Mouse (Mus musculus) ES-Bruce4 (cell line): ENCODE data around the gene Psen2. TPM values are rescaled to one million over a fixed set of nuclear protein-coding genes. Genes with fewer than 3 reads are reported as not detected.

Source experiments
- H3K27ac ChIP-seq: 2 replicates; pipeline ENCODE4 v1.5.1; 2012; ENCODE audit warnings: low read length, inconsistent platforms; ENCODE audit not compliant: insufficient read depth
- H3K27me3 ChIP-seq: 2 replicates; pipeline ENCODE4 v1.6.1; 2012; ENCODE audit warnings: mild to moderate bottlenecking, low read length, inconsistent platforms; ENCODE audit not compliant: control insufficient read depth, poor library complexity, insufficient read depth, severe bottlenecking
- H3K36me3 ChIP-seq: 2 replicates; pipeline ENCODE4 v1.6.1; 2012; ENCODE audit warnings: inconsistent platforms, mild to moderate bottlenecking, low read length, moderate library complexity; ENCODE audit not compliant: control insufficient read depth, poor library complexity, insufficient read depth, severe bottlenecking
- H3K4me1 ChIP-seq: one replicate; pipeline ENCODE4 v1.8.1; 2011; ENCODE audit warnings: low read length; ENCODE audit not compliant: control insufficient read depth, insufficient read depth
- H3K4me3 ChIP-seq: 2 replicates; pipeline ENCODE4 v1.5.1; 2011; ENCODE audit warnings: low read depth, mild to moderate bottlenecking, low read length
- H3K9ac ChIP-seq: 2 replicates; pipeline ENCODE4 v1.6.1; 2012; ENCODE audit warnings: low read depth, mild to moderate bottlenecking, inconsistent platforms; ENCODE audit not compliant: poor library complexity, severe bottlenecking
- H3K9me3 ChIP-seq: replicated peaks from 2 replicates; pipeline ENCODE4 v1.6.1; 2012; ENCODE audit warnings: mild to moderate bottlenecking, low read length, inconsistent platforms; ENCODE audit not compliant: control insufficient read depth, poor library complexity, insufficient read depth, severe bottlenecking
- CTCF ChIP-seq: IDR thresholded peaks from one replicate; pipeline ENCODE4 v1.8.1; 2011; ENCODE audit warnings: low read depth, low read length
- EP300 ChIP-seq: IDR thresholded peaks from 2 replicates; pipeline ENCODE4 v1.6.1; 2011; ENCODE audit warnings: low read depth, low read length; ENCODE audit not compliant: insufficient read depth
- POLR2A ChIP-seq: IDR thresholded peaks from one replicate; pipeline ENCODE4 v1.8.1; 2011; ENCODE audit warnings: low read length; ENCODE audit not compliant: insufficient read depth
- polyA plus RNA-seq: library from polyadenylated mRNA; stranded (reverse); fragments of >200 nt; gene quantifications from 2 replicates; pipeline ENCODE4 v1.2.4, GENCODE M21; 2011; ENCODE audit warnings: low read depth; ENCODE audit not compliant: missing spikeins, insufficient read depth, insufficient read length

Gene Psen2
- polyA plus RNA-seq, 1 experiment: 11.7 TPM

DNA sequence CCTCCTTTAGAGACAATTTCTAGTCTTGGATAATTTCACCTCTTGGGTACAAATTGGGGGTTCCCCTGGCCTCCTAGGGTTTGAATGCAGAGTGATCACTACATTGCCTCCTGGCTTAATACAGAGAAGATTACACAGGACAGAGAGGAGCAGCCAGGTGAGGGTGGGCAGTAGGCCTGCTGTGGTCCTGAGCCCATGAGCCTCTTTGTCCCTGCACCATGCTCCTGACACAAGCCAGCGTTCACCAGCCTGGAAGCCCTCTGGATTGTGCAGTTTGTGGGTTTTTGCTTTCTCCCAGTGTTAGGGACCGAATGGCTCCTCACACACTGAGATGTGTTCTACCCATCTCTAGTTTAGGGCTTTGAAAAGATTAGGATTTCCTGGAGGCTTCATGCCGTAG lies 1.8 kb downstream of the Psen2 start:
- no peak overlapping the region for H3K27ac ChIP-seq
- no peaks in the 10 kb centered on the region for H3K9me3 ChIP-seq
- no peaks in the 10 kb centered on the region for H3K36me3 ChIP-seq
- no peak overlapping the region for H3K9ac ChIP-seq
- TF ChIP-seq POLR2A (no peak), CTCF (no peak), EP300 (no peak)
- peaks cover 2% of the 10 kb centered on the region for H3K4me1 ChIP-seq
- H3K4me3 ChIP-seq: no peak overlapping the region
- H3K27me3 ChIP-seq: no peaks in the 10 kb centered on the region

DNA sequence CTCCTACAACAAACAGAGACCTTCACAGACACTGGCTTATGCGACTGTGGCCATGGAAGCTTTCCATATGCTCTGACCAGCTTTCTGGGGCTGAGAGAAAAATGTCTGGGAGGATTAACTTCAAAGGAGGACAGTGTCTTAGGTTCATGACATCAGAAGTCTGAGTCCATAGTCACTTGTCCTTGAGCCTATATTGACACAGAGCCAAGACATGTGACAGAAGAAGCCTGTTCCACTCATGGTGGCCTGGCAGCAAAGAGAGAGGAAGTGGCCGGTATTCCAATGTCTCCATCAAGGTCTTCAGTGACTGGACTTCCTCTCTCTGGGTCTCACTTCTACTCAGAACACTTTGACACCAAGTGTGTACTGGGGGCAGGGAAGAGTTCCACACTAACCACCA lies 2.4 kb downstream of the Psen2 start:
- H3K4me3 ChIP-seq: no peak overlapping the region
- peaks cover 2% of the 10 kb centered on the region for H3K4me1 ChIP-seq
- H3K9ac ChIP-seq: no peak overlapping the region
- H3K36me3 ChIP-seq: no peaks in the 10 kb centered on the region
- no peak for TF ChIP-seq EP300
- TF ChIP-seq POLR2A: no peak
- no peak for TF ChIP-seq CTCF
- no peaks in the 10 kb centered on the region for H3K9me3 ChIP-seq
- H3K27ac ChIP-seq: no peak overlapping the region
- no peaks in the 10 kb centered on the region for H3K27me3 ChIP-seq

DNA sequence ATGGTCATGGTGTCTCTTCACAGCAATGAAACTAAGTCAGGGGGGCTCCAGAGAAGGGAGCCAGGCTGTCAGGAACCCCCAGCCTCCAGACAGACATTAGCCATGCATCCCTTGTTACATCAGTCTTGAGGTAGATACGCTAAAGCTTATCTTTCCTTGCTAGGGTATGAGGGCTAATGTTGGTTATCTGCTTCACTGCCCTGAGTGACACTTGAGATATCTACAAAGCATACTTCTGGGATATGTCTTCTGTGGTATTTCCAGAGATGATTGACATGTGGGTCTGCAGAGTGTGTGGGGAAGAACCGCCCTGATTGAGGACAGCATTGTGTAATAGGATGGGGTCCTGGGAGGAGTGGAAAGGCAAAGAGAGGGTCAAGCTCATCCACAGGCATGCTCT lies 3.5 kb downstream of the Psen2 start:
- Histone ChIP-seq H3K36me3 (no peaks in the 10 kb centered on the region), H3K4me3 (no peak overlapping the region), H3K27ac (no peak overlapping the region), H3K9me3 (no peaks in the 10 kb centered on the region), H3K9ac (no peak overlapping the region), H3K4me1 (no peaks in the 10 kb centered on the region), H3K27me3 (no peaks in the 10 kb centered on the region)
- TF ChIP-seq POLR2A (no peak), EP300 (no peak), CTCF (no peak)

DNA sequence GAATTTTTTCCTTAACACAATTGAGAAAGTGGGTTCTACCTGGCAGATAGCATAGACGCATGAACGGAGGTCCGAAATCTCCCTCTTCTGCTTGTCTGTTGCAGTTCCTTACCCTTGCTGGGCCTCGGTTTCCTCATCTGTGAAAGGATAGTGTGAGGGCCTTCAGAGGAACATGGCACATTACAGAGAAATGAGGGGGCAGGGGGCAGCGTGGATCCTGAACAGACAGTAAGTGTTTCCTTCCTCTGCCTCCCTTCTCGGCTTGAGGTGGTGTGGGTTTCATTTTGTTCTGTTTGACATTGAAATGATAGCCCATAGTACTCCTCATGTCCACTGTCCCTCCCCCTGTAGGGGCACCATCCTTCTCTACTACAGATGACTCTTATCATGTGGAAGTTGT lies 5.8 kb downstream of the Psen2 start:
- peaks cover 2% of the 10 kb centered on the region for H3K4me1 ChIP-seq
- TF ChIP-seq POLR2A: no peak
- TF ChIP-seq EP300: no peak
- no peak for TF ChIP-seq CTCF
- no peak overlapping the region for H3K4me3 ChIP-seq
- H3K36me3 ChIP-seq: no peaks in the 10 kb centered on the region
- H3K27ac ChIP-seq: no peak overlapping the region
- H3K9me3 ChIP-seq: no peaks in the 10 kb centered on the region
- no peaks in the 10 kb centered on the region for H3K27me3 ChIP-seq
- H3K9ac ChIP-seq: no peak overlapping the region

DNA sequence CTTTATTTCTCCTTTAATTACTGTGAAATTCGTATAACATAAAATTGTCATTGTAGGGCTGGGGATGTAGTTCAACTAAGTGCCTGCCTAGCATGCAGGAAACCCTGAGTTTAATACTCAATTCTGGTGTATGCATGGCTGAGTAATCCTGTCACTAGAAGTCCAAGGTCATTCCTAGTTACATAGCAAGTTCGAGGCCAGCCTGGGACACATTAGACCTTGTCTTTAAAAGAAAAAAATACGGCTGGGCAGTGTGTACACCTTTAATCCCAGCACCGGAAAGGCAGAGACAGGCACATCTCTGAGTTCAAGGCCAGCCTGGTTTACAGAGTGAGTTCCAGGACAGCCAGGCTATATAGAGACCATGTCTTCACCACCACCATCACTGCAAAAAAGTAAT lies 6.4 kb downstream of the Psen2 start:
- H3K9ac ChIP-seq: peak overlapping the region; percentile 54; the same call in 1 of the 2 replicates
- TF ChIP-seq CTCF: no peak
- no peak for TF ChIP-seq POLR2A
- TF ChIP-seq EP300: no peak
- no peak overlapping the region; the same call in 1 of the 2 replicates for H3K4me3 ChIP-seq
- H3K27me3 ChIP-seq: no peaks in the 10 kb centered on the region
- no peak overlapping the region for H3K27ac ChIP-seq
- peaks cover 2% of the 10 kb centered on the region for H3K4me1 ChIP-seq
- H3K9me3 ChIP-seq: no peaks in the 10 kb centered on the region
- H3K36me3 ChIP-seq: no peaks in the 10 kb centered on the region

DNA sequence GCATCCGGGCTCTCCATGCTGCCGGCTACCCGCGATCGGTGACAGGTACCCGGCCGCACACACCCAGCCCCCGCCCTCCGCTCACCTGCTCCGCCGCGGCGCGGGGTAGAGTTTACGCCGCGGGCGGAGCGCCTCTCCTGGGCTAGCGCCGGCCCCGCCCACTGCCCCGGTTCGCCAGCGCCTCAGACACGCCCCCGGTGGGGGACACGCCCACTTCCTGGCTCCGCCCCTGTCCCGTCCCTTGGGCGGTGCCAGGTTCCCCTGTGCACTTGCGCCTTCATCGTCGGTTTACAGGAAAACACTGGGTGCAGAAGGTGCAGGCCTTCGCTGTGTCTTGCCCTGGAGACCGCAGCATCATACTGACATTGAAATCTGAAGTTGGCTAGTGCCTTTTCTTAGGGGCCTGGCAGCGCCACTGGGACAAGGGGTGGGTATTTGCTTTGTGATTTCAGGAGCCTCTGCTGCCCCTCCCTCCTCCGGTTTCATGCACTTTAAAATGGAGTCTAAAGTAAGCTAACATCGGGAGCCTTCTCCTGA lies 7.0 kb downstream of the Psen2 start:
- no peaks in the 10 kb centered on the region for H3K9me3 ChIP-seq
- peaks cover 2% of the 10 kb centered on the region for H3K4me1 ChIP-seq
- H3K27ac ChIP-seq: no peak overlapping the region
- peak overlapping the region; percentile 76 for H3K4me3 ChIP-seq
- no peaks in the 10 kb centered on the region for H3K36me3 ChIP-seq
- peak overlapping the region; percentile 74 for H3K9ac ChIP-seq
- TF ChIP-seq EP300 (no peak), POLR2A (peak; percentile 73)
- no peaks in the 10 kb centered on the region for H3K27me3 ChIP-seq
